Mouse (Mus musculus) heart, postnatal 36 days (tissue): ENCODE data around the gene 3425401B19Rik. TPM values are rescaled to one million over a fixed set of nuclear protein-coding genes. Genes with fewer than 3 reads are reported as not detected.

ENCODE experiments used
- DNase-seq, 2 experiments: peaks; one replicate each; pipeline ENCODE4 v3.0.0; 2021 to 2022
- intact Hi-C: fragments of 180-260 bp; cut with DNase I; formaldehyde crosslinking; loops from one replicate; pipeline ENCODE4 v1.15.1; 2025
- total RNA-seq, 2 experiments: library from RNA; stranded (reverse); gene quantifications; 2 replicates each; pipeline ENCODE4 v1.2.3; 2021

3425401B19Rik gene
- total RNA-seq, 2 experiments from 2014 or later, result 127 to 148 TPM

DNA sequence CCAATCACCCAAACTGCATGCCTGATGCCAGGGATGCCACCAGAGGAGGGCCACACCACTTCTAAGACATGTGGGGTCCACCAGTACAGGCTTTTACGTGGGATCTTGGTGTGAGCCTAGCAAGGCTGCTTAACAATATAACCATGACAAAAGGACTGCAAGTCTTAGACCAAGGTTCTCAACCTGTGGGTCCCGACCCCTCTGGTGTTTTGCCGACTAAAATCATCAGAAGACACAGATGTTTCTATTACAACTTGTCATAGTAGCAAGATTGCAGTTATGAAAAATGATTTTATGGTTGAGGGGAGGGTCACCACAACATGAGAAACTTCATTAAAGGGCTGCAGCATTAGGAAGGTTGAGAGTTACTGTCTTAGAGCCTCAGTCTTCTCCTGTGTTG is 6.5 kb downstream of the 3425401B19Rik start:
- no peak for DNase-seq
- intact Hi-C loops, result no loop called here

DNA sequence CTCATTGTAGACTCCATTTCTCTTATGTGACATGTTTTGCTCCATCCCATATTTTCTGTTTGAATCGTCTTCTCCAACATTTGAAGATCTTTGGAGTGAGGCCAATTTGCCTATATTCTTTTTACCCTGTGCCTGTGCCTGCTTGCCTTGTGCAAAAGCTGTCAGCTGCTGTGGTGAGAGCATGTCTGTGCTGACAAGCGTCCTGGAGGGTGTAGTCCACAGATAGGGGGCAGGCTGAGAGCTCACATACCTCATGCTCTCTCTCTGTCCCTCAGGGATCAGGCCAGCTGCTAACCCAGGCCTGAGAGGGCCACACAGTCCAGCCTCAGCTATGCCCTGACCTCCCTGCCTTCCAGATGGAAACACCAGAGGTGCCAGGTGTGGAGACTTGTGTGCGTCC is 11.9 kb downstream of the 3425401B19Rik start:
- DNase-seq, result no peak
- intact Hi-C loops, result no loop called here

DNA sequence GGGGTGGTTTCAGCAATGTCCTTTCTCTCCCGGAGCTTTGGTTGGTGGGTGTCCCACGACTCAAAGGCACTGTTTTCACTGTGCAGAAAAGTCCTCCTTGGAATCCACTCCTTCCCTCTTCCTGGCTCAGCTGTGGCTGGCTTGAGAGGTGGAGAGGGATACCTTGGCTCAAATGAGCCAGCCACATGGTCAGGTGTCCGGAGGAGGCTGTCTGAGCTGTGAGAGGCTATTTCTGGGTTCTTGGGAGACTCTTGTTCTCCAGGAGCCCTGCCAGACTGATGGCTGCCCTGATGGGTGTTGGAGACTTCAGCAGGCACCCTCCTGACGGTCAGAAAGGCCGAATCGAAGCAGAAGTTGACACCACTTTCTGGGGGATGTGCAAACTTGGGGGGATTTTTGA is 22.0 kb downstream of the 3425401B19Rik start:
- intact Hi-C loops, result no loop called here
- DNase-seq, result no peak

DNA sequence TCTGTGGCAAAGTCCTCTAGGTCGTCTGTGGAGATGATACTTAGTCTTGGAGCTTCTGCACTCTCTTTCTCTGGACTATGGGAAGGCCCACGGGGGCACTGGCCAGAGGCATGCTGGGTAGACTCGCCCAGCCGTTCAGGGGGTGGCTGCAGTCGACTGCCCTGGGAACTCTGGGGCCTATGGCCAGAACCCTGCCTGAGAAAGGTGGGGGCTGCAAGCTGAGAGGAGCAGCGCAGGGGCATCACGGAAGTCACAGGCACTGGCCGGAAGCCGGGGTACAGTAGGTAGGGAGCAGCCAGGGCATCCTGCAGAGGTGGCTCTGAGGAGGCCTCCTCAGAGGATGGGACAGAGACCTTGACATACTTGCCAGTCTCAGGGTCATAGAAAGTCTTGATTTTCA is 25.3 kb downstream of the 3425401B19Rik start:
- no peak for DNase-seq
- intact Hi-C loops, result no loop called here

DNA sequence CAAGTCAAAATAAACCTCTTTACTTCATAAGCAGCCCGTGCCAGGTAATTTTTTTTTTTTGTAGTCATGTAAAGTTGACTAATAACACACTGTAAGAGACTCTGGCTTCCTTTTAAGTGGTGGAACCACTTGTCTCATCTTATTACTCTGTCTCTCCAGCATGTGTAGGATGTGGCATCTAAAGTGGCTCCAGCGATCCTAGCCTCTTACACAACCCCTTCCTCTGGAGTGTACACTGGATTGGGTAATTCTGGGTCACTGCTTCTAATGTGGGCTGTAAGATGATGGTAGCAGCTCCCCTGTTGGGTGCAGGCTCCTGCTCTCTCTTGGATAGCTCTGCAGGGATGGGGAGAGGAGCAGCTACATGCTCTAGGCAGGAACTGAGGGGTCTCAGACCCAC is 46.6 kb downstream of the 3425401B19Rik start:
- DNase-seq, result no peak
- intact Hi-C loops, result no loop called here

DNA sequence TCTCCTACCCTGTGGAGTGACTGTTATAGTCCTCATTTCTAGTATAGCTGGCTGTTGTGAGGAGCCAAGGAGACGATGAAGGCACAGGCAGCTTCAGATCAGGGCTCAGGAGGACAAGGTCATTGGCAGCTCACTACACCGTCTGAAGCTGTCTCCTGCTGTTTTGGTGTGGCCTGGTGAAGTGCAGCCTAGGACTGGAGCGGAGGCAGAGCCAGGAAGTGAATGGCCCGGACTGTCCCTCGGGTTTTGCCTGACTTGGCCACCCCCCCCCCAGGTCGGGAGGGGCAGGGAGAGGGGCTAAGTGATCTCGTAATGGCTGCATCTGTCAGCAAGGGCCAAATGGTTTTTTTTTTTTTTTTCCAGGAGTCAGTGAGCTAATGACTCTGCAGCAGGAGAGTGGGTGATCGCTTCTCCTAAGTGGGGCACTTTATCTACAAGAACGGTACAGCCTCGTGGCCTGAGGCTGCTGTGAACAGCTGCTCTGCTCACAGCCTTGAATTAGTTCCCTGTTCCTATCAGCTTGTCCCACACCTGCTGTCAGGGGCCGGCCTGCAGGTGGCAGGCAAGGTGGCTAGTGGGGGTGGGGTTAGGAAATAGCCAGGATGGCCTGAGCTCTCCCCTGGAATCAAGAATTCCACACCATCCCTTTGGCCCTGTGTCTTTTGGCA is 50.9 kb downstream of the 3425401B19Rik start:
- intact Hi-C loops, result no loop called here
- no peak for DNase-seq

DNA sequence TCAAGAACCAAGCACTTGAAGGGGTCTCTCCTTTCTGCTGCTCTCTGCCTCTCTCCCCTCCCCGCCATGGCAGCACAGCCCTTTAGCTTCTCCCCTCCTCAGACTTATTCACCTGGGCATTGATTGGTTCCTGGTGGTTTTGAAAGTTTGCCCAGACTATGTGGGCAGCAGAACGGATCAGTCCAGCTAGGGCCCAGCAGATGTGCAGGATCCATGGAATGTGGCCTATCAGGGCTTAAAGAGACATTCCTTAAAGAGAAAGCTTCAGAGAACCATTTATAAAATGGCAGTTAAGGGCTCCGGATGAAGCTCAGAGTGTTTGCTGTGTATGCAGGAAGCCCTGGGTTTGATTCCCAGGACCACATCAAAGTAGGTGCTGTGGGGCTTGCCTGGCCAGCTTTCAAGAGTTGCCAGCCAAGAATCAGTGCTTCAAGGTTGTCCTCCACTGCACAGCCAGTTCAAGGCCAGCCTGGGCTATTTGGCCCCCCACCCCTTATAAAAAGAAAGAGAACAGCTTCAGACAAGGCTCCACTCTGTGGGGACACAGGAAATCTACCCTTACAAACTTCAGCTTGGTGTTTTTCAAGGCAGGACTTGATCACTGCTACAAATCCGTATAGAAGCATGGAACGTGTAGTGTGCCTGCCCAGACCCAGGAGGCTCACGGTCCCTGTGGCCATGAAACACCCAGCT is 52.0 kb downstream of the 3425401B19Rik start:
- intact Hi-C loops, result no loop called here

DNA sequence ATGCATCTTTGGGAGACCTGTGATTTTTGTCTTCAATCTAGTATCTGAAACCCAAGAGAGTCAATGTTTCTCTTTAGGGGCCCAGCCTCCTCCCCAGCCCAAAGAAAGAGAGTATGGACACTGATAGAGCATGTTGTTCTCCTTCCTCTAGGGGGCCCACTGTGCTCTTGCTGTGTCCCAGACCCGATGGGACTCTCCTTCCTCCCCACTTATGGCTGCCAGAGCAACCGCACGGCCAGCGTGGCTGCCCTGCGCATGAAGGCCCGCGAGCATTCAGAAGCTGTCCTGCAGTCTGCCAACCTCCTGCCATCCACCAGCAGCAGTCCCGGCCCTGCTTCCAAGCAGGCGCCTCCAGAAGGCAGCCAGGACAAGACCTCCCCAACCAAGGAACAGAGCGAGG is 56.5 kb downstream of the 3425401B19Rik start:
- intact Hi-C loops, result no loop called here
- peak in 1 of 2 experiments; percentile 5 for DNase-seq

More for the DNA sequence above, 52.0 kb downstream of the 3425401B19Rik start:
- no peak for DNase-seq

DNA sequence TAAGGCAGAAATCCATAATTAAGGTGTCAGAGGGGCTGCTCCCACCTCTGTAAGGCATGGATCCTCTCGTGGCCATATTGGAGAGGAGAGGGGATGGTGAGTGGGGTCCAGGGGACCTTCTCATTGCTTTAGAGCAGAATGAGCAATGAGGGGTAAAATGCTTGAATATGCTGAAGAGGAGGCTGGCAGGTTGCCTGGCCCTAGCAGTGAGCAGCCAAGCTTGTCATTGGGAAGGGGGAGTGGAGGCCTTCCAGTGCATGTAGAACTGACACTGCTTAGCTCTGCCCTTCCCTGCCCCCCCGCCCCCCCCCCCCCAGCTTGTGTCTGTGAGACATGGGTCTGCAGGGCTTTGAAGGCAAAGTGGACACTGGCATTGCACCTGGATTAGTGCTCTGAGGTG is 57.8 kb downstream of the 3425401B19Rik start:
- intact Hi-C loops, result no loop called here
- no peak for DNase-seq

DNA sequence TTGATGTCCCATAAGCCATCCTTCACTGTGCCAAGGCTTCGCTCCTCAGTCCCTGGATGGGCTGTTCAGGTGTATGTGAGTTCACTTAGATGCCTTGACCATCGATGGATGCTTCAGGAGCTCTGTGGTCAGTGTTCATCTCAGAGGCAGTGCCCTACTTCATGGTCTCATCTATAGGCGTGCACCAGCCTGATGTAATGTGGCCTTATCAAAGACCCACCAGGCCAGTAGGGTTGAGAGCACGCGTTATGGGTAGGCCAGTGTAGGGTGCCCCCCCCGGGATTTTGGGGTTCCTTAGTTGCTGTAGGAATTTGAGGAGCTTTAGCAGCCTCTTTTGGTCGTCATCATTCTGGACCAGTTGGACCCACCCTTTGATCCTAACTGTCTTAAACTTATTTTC is 60.3 kb downstream of the 3425401B19Rik start:
- no peak for DNase-seq
- intact Hi-C loops, result no loop called here

DNA sequence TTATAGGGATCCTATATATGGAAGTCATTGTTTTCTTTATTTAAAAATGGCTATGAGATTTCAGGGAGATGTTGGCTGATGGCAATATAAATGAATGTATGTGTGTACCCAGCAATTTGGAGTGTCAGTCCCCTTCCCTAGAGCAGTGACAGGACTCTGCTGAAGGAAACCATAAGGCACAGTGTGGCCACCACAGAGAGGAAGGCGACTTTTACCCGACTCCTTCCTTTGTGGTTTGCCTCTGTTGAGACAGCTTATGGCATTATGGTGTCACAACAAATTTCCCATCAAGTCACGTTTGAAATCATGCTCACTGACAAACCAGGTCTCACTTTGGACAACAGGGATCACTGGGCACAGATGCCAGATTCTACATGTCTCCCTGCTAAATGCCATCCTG is 60.8 kb downstream of the 3425401B19Rik start:
- intact Hi-C loops, result no loop called here
- DNase-seq, result no peak

DNA sequence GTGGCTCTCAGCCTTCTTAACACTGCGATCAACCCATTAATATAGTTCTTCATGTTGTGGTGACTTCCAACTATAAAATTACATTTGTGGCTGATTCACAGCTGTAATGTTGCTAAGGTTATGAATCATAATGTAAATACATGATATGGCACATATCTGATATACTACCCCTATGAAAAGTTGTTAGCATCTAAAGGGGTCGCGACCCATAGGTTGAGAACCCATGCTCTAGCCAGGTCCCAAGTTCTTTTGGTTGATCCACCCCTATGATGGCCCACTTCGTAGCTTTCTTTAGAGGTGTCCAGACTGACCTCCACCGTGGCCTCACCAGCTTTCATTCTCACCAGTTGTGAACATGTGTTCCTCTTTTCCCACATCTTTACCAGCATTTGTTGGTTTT is 67.8 kb downstream of the 3425401B19Rik start:
- intact Hi-C loops, result no loop called here
- no peak for DNase-seq

DNA sequence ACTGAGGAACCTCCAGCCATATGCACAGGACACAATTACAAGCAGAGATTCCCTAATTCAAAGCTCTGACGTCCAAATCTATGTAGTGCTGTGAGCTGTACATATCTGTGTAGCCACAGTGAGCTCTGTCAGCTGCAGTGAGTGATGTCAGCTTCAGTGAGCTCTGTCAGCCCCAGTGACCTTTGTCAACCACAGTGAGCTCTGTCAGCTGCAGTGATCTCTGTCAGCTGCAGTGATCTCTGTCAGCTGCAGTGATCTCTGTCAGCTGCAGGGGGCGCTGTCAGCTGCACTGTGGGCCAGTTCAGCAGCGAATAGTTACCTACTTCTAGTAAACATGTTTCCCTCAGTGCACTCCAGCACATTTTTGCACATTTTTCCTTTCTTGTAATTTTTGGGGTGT is 75.7 kb downstream of the 3425401B19Rik start:
- intact Hi-C loops, result loop anchor here (5.0 kb wide), 2 partner anchors 108 to 353 kb away; no protein-coding TSS in a partner anchor
- DNase-seq, result peak; percentile 24 to 38

Other genes with a start within 250 kb of the 3425401B19Rik start
- gene Slc18a3, start 220.4 kb downstream of the 3425401B19Rik start, total RNA-seq, result under 1 TPM in 1 of 2 experiments, not detected in 1; 0.17 TPM
- gene Chat, start 219.3 kb downstream of the 3425401B19Rik start, total RNA-seq, result not detected
- 1 to 10 TPM; 3.4 to 4.5 TPM for gene Ercc6, start 171.8 kb downstream of the 3425401B19Rik start, total RNA-seq
- not detected for gene Prrxl1, start 85.9 kb downstream of the 3425401B19Rik start, total RNA-seq
- gene Tmem273, start 100.7 kb upstream of the 3425401B19Rik start, total RNA-seq, result under 1 TPM; 0.97 to 0.98 TPM
- under 1 TPM in 1 of 2 experiments, not detected in 1; 0.17 TPM for gene Fam170b, start 148.7 kb upstream of the 3425401B19Rik start, total RNA-seq
- gene Vstm4, start 171.5 kb upstream of the 3425401B19Rik start, total RNA-seq, result 10 to 100 TPM in 1 of 2 experiments, 1 to 10 TPM in 1; 7.0 to 10.2 TPM